Mouse (Mus musculus) liver, postnatal 0 days (tissue): ENCODE data around the gene As3mt. TPM values are rescaled to one million over a fixed set of nuclear protein-coding genes. Genes with fewer than 3 reads are reported as not detected.
A peak's percentile ranks its signal among the peaks of the same experiment; 100 is the strongest.
"Not testable (repeated sequence)": the region's sequence is repeated elsewhere in the genome, so short reads cannot be mapped to it uniquely, and the experiment has no call there.

Experiments used
- ATAC-seq: fragments of 200-750 bp; cut with Nextera tagmentation; 2 replicates; pipeline ENCODE4 v1.8.0; 2017; ENCODE audit warnings: mild to moderate bottlenecking, moderate library complexity
- DNase-seq: peaks from one replicate; pipeline ENCODE4 v3.0.0-alpha.2; 2016
- H3K27ac ChIP-seq: fragments of 300-500 bp; sonication (generic); 2 replicates; pipeline ENCODE4 v1.5.1; 2014; ENCODE audit warnings: antibody characterized with exemption, moderate library complexity, mild to moderate bottlenecking, low read depth
- H3K27me3 ChIP-seq: fragments of 300-500 bp; sonication (generic); 2 replicates; pipeline ENCODE4 v1.6.1; 2014; ENCODE audit warnings: low read length, control low read depth, mixed read lengths; ENCODE audit not compliant: insufficient read depth
- H3K36me3 ChIP-seq: fragments of 300-500 bp; sonication (generic); replicated peaks from 2 replicates; pipeline ENCODE4 v1.6.1; 2014; ENCODE audit warnings: mild to moderate bottlenecking, control low read depth, low read length, moderate library complexity, mixed read lengths; ENCODE audit not compliant: insufficient read depth
- H3K4me1 ChIP-seq: fragments of 300-500 bp; sonication (generic); 2 replicates; pipeline ENCODE4 v1.6.1; 2014; ENCODE audit warnings: antibody characterized with exemption, mild to moderate bottlenecking, control low read depth; ENCODE audit not compliant: insufficient read depth
- H3K4me2 ChIP-seq: fragments of 300-500 bp; sonication (generic); 2 replicates; pipeline ENCODE4 v1.6.1; 2014; ENCODE audit warnings: low read depth, mild to moderate bottlenecking, low read length, moderate library complexity, mixed read lengths
- H3K4me3 ChIP-seq: fragments of 300-500 bp; sonication (generic); 2 replicates; pipeline ENCODE4 v1.5.1; 2014; ENCODE audit warnings: low read depth, low read length
- H3K9ac ChIP-seq: fragments of 300-500 bp; sonication (generic); replicated peaks from 2 replicates; pipeline ENCODE4 v1.6.1; 2014; ENCODE audit warnings: mild to moderate bottlenecking, moderate library complexity
- H3K9me3 ChIP-seq: fragments of 300-500 bp; sonication (generic); 2 replicates; pipeline ENCODE4 v1.6.1; 2016; ENCODE audit warnings: mild to moderate bottlenecking, control low read depth, low read length, mixed read lengths
- CTCF ChIP-seq: sonication (generic); IDR thresholded peaks from 2 replicates; pipeline ENCODE4 v1.5.1; 2016; ENCODE audit warnings: antibody characterized with exemption, low read depth
- EP300 ChIP-seq: IDR thresholded peaks from 2 replicates; pipeline ENCODE4 v1.6.1; 2016; ENCODE audit warnings: antibody characterized with exemption, low read depth, mild to moderate bottlenecking
- WGBS: fragments of 180-500 bp; shearing (Covaris S2); extraction: QIAGEN DNeasy Blood & Tissue Kit; methylation state at CpG from one replicate; pipeline ENCODE4 v1.1.7; 2014; ENCODE audit not compliant: insufficient replicate concordance; 5-methylcytosine and 5-hydroxymethylcytosine counted together
- polyA plus RNA-seq: library from polyadenylated mRNA; unstranded; fragments of >200 nt; fragmentation: Nextera tagmentation; extraction: Ambion mirVana; gene quantifications from 2 replicates; pipeline ENCODE4 v1.2.1, GENCODE M21; 2015

Gene As3mt
- polyA plus RNA-seq, 1 experiment from 2014 or later = 28.4 TPM

GRCm38 (mm10) chr19:46747799-46748198 is 40.5 kb downstream of the As3mt start:
- WGBS = 64% methylated on average over 3 of the region's 3 CpGs
- Histone ChIP-seq H3K36me3 (no peaks in the 10 kb centered on the region), H3K4me2 (no peak overlapping the region), H3K27ac (no peak overlapping the region), H3K9ac (no peak overlapping the region), H3K27me3 (no peaks in the 10 kb centered on the region), H3K4me1 (no peaks in the 10 kb centered on the region), H3K4me3 (no peak overlapping the region), H3K9me3 (no peaks in the 10 kb centered on the region)
- no peak for ATAC-seq
- TF ChIP-seq CTCF (no peak), EP300 (no peak)
- no peak for DNase-seq

- no peak overlapping the region for H3K9ac ChIP-seq
- DNase-seq (no peak), ATAC-seq (no peak)
- H3K4me3 ChIP-seq = no peak overlapping the region
- no peak for TF ChIP-seq CTCF
- no peak for TF ChIP-seq EP300
- no peak overlapping the region for H3K27ac ChIP-seq
- H3K27me3 ChIP-seq = no peaks in the 10 kb centered on the region; the same call in 1 of the 2 replicates
- H3K36me3 ChIP-seq = no peaks in the 10 kb centered on the region
- H3K4me1 ChIP-seq = peaks cover 3% of the 10 kb centered on the region; the same call in 1 of the 2 replicates
- H3K9me3 ChIP-seq = no peaks in the 10 kb centered on the region
- H3K4me2 ChIP-seq = no peak overlapping the region
- 78% methylated on average over 5 of the region's 5 CpGs for WGBS
Observed at GRCm38 (mm10) chr19:46752235-46752634, 45.0 kb downstream of the As3mt start.

- 0 out of 2 replicates have a peak, but pooled peaks have one; percentile 31 for ATAC-seq
- no peaks in the 10 kb centered on the region for H3K36me3 ChIP-seq
- peaks cover 3% of the 10 kb centered on the region; the same call in 1 of the 2 replicates for H3K4me1 ChIP-seq
- H3K4me3 ChIP-seq = no peak overlapping the region
- no peak overlapping the region for H3K27ac ChIP-seq
- TF ChIP-seq EP300 (no peak), CTCF (peak; percentile 84)
- DNase-seq = peak; percentile 66
- H3K4me2 ChIP-seq = no peak overlapping the region
- H3K9ac ChIP-seq = no peak overlapping the region
- H3K27me3 ChIP-seq = no peaks in the 10 kb centered on the region; the same call in 1 of the 2 replicates
- 49% methylated on average over 9 of the region's 9 CpGs for WGBS
- H3K9me3 ChIP-seq = no peaks in the 10 kb centered on the region
Observed at GRCm38 (mm10) chr19:46755066-46755465, 47.8 kb downstream of the As3mt start.

GRCm38 (mm10) chr19:46756221-46756620 is 49.0 kb downstream of the As3mt start:
- Histone ChIP-seq H3K4me1 (peaks cover 3% of the 10 kb centered on the region; the same call in 1 of the 2 replicates), H3K9ac (no peak overlapping the region), H3K4me3 (no peak overlapping the region), H3K27me3 (no peaks in the 10 kb centered on the region; the same call in 1 of the 2 replicates), H3K27ac (no peak overlapping the region), H3K4me2 (no peak overlapping the region), H3K36me3 (no peaks in the 10 kb centered on the region), H3K9me3 (no peaks in the 10 kb centered on the region)
- TF ChIP-seq CTCF = no peak
- TF ChIP-seq EP300 = no peak
- 76% methylated on average over 4 of the region's 4 CpGs for WGBS
- no peak for DNase-seq
- no peak for ATAC-seq

- Histone ChIP-seq H3K4me1 (peaks cover 16% of the 10 kb centered on the region), H3K27ac (no peak overlapping the region), H3K9ac (no peak overlapping the region), H3K27me3 (peaks cover 6% of the 10 kb centered on the region), H3K4me2 (peak overlapping the region; percentile 43; the same call in 1 of the 2 replicates), H3K9me3 (no peaks in the 10 kb centered on the region), H3K4me3 (no peak overlapping the region), H3K36me3 (no peaks in the 10 kb centered on the region)
- ATAC-seq (no peak), DNase-seq (no peak)
- TF ChIP-seq CTCF (no peak), EP300 (no peak)
- WGBS = 21% methylated on average over 8 of the region's 8 CpGs
Observed at GRCm38 (mm10) chr19:46759096-46759495, 51.8 kb downstream of the As3mt start.

GRCm38 (mm10) chr19:46759909-46760308 is 52.7 kb downstream of the As3mt start:
- not testable (repeated sequence) for ATAC-seq, H3K4me3 ChIP-seq, H3K9me3 ChIP-seq, H3K36me3 ChIP-seq, H3K27ac ChIP-seq, H3K4me2 ChIP-seq, DNase-seq, H3K9ac ChIP-seq, H3K27me3 ChIP-seq
- H3K4me1 ChIP-seq = peaks cover 15% of the 10 kb centered on the region
- 88% methylated on average over 10 of the region's 10 CpGs for WGBS
